Mouse (Mus musculus) megakaryocyte, embryonic 14.5 days (primary cell): ENCODE measurements at regions not wholly inside any gene's neighbourhood (a gene's known extent, or its start where the extent isn't known, plus 50 kb on each side); places are given as distances from the start of the nearest gene placed in this dataset.

Source experiments
- H3K27me3 ChIP-seq: replicated peaks from 2 replicates; pipeline ENCODE3; 2012; ENCODE audit warnings: inconsistent platforms
- H3K36me3 ChIP-seq: replicated peaks from 2 replicates; pipeline ENCODE3; 2012; ENCODE audit warnings: low read length, inconsistent platforms, mixed read lengths
- H3K4me1 ChIP-seq: 2 replicates; pipeline ENCODE4 v1.6.1; 2012; ENCODE audit warnings: inconsistent platforms
- H3K4me3 ChIP-seq: replicated peaks from 2 replicates; pipeline ENCODE3; 2012; ENCODE audit warnings: moderate library complexity, mild to moderate bottlenecking, inconsistent platforms
- H3K9me3 ChIP-seq: 2 replicates; pipeline ENCODE4 v1.6.1; 2012; ENCODE audit warnings: inconsistent platforms
- FLI1 ChIP-seq: IDR thresholded peaks from 2 replicates; pipeline ENCODE4 v1.6.1; 2012; ENCODE audit warnings: low read length, inconsistent platforms, mixed read lengths
- GATA1 ChIP-seq: IDR thresholded peaks from 3 replicates; pipeline ENCODE4 v1.6.1; 2012; ENCODE audit warnings: mixed read lengths, low read length, inconsistent platforms, borderline replicate concordance

- Histone ChIP-seq H3K9me3 (no peaks in the 10 kb centered on the region), H3K27me3 (no peaks in the 10 kb centered on the region), H3K36me3 (no peaks in the 10 kb centered on the region), H3K4me1 (peaks cover 37% of the 10 kb centered on the region), H3K4me3 (peak overlapping the region; percentile 77)
- TF ChIP-seq FLI1 (no peak), GATA1 (no peak; the same call in 2 of the 3 replicates)
Measured at GRCm38 (mm10) chr4:53386309-53386708, 53.9 kb upstream of the Slc44a1 start.

DNA sequence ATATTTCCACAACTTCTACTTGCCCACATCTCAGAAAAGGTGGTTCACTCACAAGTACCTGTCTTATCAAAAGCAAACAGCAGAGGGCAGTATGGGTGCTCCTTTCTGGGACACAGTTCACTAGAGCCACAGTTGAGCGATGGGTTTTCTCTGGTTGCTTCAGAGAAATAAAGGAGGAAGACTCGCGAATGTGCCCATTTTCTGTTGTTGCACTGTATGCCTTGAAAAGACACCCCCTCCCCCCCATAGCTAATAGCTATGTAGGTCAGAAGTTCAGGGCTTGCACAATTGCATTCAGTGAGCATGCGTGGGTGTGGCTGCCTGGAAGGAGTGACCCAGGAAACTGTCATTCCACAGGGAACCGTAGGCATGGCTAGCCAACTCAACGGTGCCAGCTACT lies 55.5 kb upstream of the Slc44a1 start:
- Histone ChIP-seq H3K4me1 (peaks cover 40% of the 10 kb centered on the region), H3K4me3 (peak overlapping the region; percentile 89), H3K27me3 (no peaks in the 10 kb centered on the region), H3K9me3 (no peaks in the 10 kb centered on the region), H3K36me3 (no peaks in the 10 kb centered on the region)
- TF ChIP-seq FLI1 (no peak), GATA1 (no peak)

DNA sequence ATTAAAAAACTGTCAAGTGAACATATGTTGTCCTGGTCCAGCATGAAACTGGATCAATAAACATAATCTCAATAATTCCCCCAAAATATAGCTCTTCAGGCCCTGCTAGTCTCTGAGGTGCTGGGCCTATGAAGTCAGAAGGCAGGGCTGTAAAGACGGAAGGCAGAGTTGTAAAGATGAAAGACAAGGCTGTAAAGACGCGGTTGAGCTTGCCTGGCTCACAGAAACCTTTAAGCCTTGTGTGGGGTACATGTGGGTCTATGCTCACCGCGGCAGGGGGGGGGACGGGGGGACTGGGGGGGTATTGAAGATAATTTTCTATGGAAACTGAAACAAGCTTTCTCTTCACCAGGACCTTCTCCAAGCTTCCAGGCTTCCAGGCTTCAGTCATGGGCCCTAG lies 56.1 kb upstream of the Slc44a1 start:
- Histone ChIP-seq H3K4me1 (peaks cover 41% of the 10 kb centered on the region), H3K9me3 (no peaks in the 10 kb centered on the region), H3K36me3 (no peaks in the 10 kb centered on the region), H3K4me3 (no peak overlapping the region), H3K27me3 (no peaks in the 10 kb centered on the region)
- TF ChIP-seq FLI1 (no peak), GATA1 (no peak)

DNA sequence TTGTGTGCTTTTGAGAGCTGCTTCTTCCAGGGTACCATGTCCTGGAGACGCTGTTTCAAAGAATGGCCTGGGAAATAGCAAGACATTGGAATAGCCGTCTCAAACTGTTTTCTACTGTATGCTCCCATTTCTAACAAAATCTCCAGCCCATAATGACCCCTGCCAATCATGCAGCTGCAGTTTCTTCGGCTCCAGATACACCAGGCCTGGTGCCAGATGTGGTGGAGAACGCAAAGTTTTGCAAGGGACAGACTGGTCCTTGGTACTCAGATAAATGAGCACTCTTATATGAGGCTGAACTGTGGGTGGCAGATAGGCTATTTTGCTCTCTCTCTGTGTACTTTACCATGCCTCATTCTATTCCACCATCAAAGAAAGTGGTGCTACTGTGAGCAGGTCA lies 58.2 kb upstream of the Slc44a1 start:
- peaks cover 43% of the 10 kb centered on the region for H3K4me1 ChIP-seq
- TF ChIP-seq GATA1 (no peak), FLI1 (no peak)
- H3K9me3 ChIP-seq = no peaks in the 10 kb centered on the region
- H3K27me3 ChIP-seq = peaks cover 6% of the 10 kb centered on the region
- H3K4me3 ChIP-seq = no peak overlapping the region
- H3K36me3 ChIP-seq = no peaks in the 10 kb centered on the region

DNA sequence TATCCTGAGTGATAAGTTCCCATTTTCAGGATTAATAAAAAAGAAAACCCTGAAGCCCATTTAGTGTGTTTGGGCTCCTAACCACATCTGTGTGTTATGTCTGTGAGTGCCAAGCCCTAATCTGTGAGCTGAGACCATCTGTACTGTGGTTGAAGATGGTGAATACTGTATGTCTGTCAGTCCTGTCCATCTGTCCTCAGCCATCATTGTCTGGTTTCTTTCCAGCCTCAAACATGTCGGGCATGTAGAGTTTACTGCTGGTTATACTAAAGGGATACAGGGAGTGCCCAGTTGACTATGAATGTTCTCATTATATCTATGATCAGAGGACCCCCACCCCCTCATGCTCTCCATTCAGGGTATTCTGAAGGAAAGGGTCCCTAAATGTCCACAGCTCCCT lies 60.4 kb upstream of the Slc44a1 start:
- Histone ChIP-seq H3K36me3 (no peaks in the 10 kb centered on the region), H3K4me3 (no peak overlapping the region), H3K4me1 (peaks cover 32% of the 10 kb centered on the region), H3K27me3 (peaks cover 6% of the 10 kb centered on the region), H3K9me3 (no peaks in the 10 kb centered on the region)
- no peak for TF ChIP-seq FLI1
- no peak for TF ChIP-seq GATA1

DNA sequence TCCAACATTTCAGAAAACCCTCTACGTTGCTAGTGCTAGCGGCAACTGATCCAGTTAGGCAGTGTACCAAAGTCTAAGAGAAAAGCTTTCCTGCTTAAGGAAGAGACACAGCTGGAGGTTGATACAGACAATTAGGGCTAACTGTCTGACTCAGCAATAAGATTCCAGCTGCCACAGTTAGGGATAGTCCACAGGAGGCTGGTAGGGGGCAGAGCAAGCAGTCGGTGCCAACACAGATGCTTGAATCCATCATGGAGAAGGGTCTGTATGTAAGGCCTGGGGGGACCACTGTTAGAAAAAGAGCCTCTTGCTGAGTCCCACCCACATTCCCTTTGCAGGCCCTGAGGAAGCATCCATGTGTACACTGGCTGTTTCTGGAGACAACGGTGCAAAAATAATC lies 63.2 kb upstream of the Slc44a1 start:
- Histone ChIP-seq H3K27me3 (peaks cover 6% of the 10 kb centered on the region), H3K4me3 (no peak overlapping the region), H3K36me3 (no peaks in the 10 kb centered on the region), H3K9me3 (no peaks in the 10 kb centered on the region), H3K4me1 (peaks cover 12% of the 10 kb centered on the region)
- TF ChIP-seq GATA1 (no peak), FLI1 (no peak)

DNA sequence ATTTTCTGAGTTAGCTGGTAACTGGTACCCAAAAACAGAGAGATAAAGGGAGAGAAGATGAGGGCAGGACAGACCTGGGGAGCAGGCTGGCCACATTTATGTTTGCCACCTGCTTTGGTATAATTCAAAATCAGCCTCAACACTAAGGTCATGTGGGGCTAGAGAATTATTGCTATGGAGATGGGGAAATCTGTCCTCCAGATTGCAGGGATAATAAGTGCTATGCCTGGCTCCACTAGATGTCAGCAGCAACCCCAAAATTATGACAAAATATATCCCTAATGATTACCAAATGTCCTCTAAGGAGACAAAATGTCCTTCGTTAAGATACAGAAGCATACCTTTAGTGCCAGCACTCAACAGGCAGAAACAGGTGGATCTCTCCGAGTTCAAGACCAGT lies 83.8 kb upstream of the Slc44a1 start:
- H3K9me3 ChIP-seq = no peaks in the 10 kb centered on the region
- no peak overlapping the region for H3K4me3 ChIP-seq
- TF ChIP-seq GATA1 (no peak), FLI1 (no peak)
- H3K27me3 ChIP-seq = peaks cover 4% of the 10 kb centered on the region
- no peaks in the 10 kb centered on the region for H3K36me3 ChIP-seq
- no peaks in the 10 kb centered on the region for H3K4me1 ChIP-seq

GRCm38 (mm10) chr4:53354961-53355360 lies 85.3 kb upstream of the Slc44a1 start:
- no peaks in the 10 kb centered on the region for H3K36me3 ChIP-seq
- no peaks in the 10 kb centered on the region for H3K4me1 ChIP-seq
- no peak overlapping the region for H3K4me3 ChIP-seq
- no peak for TF ChIP-seq GATA1
- no peak for TF ChIP-seq FLI1
- no peaks in the 10 kb centered on the region for H3K9me3 ChIP-seq
- H3K27me3 ChIP-seq = no peaks in the 10 kb centered on the region

- H3K4me1 ChIP-seq = no peaks in the 10 kb centered on the region
- TF ChIP-seq FLI1 (no peak), GATA1 (no peak)
- H3K9me3 ChIP-seq = no peaks in the 10 kb centered on the region
- H3K4me3 ChIP-seq = no peak overlapping the region
- H3K36me3 ChIP-seq = no peaks in the 10 kb centered on the region
- H3K27me3 ChIP-seq = no peaks in the 10 kb centered on the region
Measured at GRCm38 (mm10) chr4:53353399-53354090, 86.7 kb upstream of the Slc44a1 start.

DNA sequence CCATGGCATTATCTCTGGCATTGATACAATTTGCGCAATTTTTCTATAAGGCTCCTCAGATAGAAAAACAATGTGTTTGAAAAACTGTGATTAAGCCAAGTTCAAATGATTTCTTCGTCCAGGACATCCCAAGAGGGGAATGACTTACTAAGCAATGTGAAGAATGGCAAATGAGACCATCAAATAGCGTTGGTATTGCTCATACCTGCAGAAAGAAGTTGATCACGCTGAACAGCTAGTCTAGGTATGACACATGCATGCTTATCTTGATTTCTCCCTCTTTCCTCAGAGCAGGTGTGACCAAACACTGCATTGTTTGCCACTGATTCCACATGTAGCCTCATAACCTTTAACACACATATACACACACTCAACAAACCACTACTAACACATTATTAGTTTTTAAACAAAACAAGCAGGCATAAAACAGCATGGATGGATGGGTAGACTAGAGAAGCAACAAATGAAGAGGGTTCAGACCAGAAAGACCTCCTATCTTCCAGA lies 89.1 kb upstream of the Slc44a1 start:
- H3K27me3 ChIP-seq = no peaks in the 10 kb centered on the region
- peaks cover 5% of the 10 kb centered on the region; the same call in 1 of the 2 replicates for H3K9me3 ChIP-seq
- no peak overlapping the region for H3K4me3 ChIP-seq
- TF ChIP-seq GATA1 (no peak), FLI1 (no peak)
- H3K36me3 ChIP-seq = no peaks in the 10 kb centered on the region
- no peaks in the 10 kb centered on the region for H3K4me1 ChIP-seq
